Mouse (Mus musculus): ENCODE measurements around the gene Slamf1.

The Slamf1 gene

DNA sequence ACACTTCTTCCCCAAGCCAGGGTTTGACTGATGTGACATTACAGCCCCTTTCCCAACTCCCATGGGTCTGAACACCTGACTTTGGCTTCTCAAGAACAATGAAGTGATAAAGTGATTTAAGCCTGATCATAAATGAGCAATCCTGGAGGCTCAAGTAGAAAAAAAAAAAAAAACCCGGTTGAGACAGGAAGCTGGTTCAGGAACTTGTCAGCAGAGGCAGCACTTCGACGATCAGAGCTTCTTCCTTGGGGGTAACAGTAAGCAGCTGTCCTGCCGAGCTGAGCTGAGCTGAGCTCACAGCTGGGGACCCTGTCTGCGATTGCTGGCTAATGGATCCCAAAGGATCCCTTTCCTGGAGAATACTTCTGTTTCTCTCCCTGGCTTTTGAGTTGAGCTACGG, at the start of gene Slamf1:
Gene Slamf1, plus strand, starts transcription at position 230 of the 400 bp plus-strand sequence.
- in situ Hi-C loops (cut with MseI, MboI) = no loop called here

DNA sequence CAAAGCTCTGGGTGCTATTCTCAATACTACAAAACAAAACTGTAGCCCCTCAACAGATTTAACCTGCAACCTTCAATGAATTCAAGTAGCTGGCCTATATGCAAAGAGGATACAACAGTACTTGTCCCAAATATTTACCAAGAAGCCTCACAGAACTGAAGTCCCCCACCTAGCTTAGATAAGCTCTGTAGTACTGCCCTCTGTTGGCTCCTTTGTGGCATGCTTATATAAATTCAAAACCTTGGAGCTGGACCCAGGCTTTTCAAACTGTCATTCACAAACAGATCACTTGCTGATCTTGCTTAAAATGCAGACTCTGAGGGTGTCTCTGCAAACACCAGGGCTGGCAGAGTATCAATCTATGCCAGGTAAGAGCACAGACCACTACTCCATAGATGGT, 35.7 kb upstream of the Slamf1 start:
- in situ Hi-C loops (cut with MseI, MboI) = no loop called here

DNA sequence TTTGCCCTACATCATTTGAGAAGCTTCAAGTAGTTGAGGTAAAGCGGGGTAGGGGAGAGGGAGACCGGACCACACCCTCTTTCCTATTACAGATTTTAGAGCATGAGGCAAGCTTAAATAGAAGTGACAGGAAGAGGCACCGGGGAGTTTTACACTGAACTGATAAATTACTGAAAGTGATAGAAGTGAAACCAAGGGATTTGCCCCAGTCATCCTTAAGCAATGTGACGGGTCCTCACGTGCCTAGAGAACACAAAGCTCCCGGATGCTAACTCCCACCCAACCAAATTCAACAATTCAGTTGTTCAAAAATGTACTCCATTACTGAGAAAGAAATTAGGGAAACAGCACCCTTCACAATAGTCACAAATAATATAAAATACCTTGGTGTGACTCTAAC, 32.0 kb upstream of the Slamf1 start:
- in situ Hi-C loops (cut with MseI, MboI) = no loop called here

DNA sequence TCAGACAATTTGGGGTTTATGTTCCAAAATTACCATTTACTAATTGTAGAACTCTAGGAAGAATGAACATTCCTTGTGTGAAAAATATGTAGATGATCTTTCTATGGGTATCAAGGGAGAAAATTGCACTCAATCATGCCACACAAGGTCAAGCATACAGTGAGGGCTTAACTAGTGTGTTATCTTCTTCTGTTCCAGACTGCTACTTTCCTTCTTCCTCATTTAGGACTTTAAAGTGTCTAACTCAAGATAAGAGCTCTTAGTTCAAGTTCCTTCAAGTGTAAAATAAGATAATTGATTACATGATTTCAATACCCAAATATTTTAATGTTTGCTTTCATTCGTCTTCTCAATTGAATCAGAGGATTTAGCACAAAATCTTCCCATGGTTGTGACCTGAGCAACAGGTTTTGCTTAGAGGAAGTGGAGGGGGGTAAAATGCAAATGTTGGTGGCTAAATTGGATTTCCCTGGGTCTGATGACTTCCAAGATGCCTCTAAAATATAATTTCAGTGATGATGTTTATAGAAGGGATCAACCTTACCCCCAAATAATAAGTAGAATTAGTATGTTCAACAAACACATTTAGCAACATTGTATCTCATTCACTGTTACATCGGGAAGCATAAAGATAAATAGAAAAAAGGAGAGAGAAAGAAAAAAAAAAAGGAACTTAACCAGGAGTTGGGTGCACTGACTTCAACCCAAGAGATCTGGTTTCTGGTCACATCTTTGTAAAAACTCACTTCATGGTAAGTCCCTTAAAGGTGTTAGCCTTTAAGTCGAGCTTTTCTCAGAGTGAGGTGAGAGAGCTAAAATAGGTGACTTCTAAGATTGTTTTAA, 18.6 kb upstream of the Slamf1 start:
- in situ Hi-C loops (cut with MseI, MboI) = no loop called here

GRCm38 (mm10) chr1:171761853-171762448, 5.0 kb upstream of the Slamf1 start:
- in situ Hi-C loops (cut with MseI, MboI) = no loop called here

DNA sequence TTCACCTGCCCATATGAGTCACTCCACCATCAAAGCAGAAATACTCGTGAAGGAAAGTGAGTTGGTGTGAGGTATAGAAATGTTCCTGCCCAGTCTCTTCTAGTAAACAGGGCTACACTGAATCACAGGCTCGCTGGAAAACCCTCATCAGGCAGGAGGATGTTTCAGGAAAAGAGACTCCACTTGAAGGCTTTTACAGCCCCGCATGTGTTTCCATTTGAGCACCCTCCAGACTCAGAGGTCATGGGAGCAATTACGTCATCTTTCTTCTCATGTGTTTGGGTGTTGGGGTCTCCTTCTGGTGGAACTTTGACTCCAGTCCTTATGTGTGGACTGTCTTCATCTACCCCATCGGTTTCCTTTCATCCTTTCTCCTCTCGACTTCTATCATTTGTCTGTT, 4.1 kb downstream of the Slamf1 start:
- in situ Hi-C loops (cut with MseI, MboI) = no loop called here

DNA sequence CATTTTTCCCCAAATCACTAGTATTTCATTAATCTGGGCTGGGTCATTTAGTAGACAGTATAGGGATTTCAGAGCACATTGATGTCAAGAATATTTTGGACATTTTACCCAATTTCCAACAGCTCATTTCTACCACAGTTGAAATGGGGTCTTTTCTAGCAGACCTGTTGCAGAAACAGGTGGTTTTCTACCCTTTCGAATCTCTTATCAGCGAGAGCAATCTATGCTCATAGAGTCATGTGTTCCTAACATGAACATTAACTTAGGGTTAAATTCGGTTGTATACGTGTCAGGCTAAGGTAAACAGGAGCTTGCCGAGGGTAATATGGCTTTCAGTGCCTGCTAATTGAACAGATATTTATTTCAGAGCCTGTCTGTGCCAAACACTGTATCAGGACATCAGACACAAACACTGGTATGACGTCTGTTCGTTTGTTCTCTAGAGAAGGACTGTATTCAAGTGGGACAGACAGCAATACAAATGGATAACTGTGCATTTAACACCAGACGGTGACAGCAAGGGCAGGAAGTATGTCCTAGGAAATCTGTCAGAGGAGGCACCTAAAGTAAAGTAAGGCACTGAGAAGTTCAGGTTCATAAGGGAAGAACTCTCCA, 5.3 kb downstream of the Slamf1 start:
- in situ Hi-C loops (cut with MseI, MboI) = no loop called here

DNA sequence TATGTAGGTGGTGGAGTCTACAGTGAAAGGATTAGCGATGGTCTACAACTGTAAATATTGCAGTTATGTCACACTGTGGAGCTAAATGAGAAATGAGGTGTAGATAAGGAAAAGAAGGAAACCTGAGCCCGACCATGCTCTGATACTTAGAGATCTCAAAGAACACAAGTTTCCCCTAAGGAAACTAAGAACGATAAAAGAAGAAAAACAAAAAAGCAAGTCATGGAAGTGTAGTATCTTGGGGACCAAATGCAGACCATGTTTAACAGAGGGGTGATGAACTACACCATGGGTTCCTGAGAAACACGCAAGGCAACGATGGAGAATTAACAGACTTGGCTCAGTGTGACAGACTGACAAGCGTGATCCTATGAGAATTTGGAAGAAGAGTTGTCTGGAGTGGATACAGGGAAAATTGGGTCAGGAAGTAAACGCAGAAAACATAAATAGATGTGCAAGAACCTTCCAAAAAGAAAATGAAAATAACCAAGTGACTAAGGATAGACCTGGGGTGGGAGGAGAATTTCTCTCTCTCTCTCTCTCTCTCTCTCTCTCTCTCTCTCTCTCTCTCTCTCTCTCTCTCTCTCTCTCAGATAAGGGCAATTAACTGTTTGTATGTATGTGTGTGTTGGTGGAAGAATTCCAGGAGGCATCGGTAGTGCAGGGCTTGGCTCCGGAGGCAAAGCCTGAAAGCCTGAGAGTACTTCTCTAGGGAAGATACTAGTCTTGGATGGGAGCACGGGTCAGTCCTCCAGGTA, 6.5 kb downstream of the Slamf1 start:
- in situ Hi-C loops (cut with MseI, MboI) = no loop called here

GRCm38 (mm10) chr1:171774266-171774665, 7.3 kb downstream of the Slamf1 start:
- in situ Hi-C loops (cut with MseI, MboI) = no loop called here

- in situ Hi-C loops (cut with MseI, MboI) = no loop called here
Measured at GRCm38 (mm10) chr1:171774678-171775077, 7.8 kb downstream of the Slamf1 start.

DNA sequence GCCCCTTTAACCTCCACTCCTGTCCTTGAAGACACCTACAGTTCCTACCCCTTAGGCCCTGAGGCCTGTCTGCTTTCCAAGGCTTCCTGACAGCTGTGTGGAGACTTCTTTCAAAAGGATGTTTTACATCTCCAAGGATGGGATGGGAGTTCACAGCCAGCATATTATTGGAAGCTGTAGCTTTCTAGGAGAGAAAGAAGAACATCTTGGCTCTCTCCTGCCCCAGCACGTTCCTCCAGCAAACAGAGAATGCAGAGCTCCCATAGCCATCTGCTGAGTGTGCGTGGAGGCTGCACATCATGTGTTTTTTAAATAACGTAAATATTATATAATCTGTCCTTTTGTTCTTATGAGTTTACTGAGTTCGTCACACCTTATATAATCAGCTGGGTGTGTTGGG, 8.9 kb downstream of the Slamf1 start:
- in situ Hi-C loops (cut with MseI, MboI) = no loop called here

DNA sequence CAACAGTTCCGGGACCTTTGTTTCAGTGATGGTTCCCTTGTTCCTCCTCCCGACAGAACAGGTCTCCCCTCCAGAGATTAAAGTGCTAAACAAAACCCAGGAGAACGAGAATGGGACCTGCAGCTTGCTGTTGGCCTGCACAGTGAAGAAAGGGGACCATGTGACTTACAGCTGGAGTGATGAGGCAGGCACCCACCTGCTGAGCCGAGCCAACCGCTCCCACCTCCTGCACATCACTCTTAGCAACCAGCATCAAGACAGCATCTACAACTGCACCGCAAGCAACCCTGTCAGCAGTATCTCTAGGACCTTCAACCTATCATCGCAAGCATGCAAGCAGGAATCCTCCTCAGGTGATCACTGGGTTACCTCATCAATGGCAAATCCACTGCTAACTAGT, 10.1 kb downstream of the Slamf1 start:
- in situ Hi-C loops (cut with MseI, MboI) = no loop called here

DNA sequence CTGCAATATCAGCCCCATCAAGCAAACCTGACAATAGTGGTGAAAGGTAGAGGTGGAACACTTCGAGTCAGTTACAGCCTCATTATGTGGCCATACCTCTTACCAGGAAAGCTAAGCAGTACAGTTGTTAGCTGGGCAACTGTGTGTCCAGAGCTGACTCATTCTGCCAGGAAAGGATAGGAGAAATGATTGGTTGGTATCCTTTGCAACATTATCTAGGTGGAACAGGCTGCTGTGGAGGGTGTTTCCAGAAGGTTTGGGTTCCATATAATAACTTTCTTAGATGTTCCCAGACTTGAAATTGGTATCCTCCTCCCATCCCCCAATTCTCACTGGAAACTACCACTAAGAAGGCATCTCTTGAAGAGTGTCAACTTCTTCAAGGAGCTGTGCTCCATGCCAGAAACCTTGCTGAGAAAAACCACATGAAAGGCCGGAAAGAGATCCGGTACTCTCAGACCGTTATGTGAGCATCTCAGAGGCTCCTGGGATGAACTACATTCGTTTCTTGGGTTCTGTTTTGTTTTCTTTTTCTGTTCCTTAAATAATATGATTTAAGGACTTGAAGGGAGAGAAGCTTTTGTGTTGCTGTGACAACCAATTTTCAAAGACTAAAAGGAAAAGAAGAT, 15.5 kb downstream of the Slamf1 start:
- in situ Hi-C loops (cut with MseI, MboI) = no loop called here

DNA sequence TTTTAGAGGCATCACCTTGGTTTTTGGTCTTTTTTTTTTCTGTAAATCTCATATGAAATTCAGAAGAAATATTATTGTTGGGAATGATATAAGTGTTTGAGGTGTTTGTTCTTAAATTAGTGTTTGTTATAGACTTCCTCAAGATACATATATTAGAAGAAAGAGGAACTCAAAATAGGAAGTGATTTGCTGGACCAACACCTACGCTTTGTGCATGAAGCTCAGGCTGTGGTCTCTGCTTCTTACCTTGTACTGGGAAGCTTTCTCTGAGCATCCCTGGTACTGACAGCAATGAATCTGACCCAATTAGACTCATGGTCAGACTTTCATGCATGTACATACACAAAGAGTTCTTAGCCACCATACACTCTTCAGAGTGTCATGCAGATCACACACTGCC, 18.9 kb downstream of the Slamf1 start:
- in situ Hi-C loops (cut with MseI, MboI) = no loop called here

- in situ Hi-C loops (cut with MseI, MboI) = no loop called here
Measured at GRCm38 (mm10) chr1:171787281-171788015, 20.5 kb downstream of the Slamf1 start.

GRCm38 (mm10) chr1:171788461-171789283, 21.7 kb downstream of the Slamf1 start:
- in situ Hi-C loops (cut with MseI, MboI) = no loop called here

DNA sequence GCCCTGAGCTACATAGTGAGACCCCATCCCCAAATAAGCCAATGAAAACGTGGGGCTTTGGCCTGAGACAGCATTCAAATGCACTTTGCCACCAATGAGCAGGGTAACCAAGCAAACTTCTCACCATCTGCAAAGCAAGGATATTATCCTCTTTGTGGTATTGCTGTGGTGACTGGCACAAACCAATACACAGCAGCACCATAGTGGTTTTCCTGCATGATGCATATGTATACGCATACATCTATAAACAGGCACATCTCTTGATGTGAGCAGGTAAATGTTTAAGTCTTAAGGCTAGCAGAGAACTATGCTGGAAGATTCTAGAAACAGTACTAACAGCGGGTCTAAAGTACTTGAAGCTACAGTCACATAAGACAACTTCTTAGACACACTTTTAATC, 22.5 kb downstream of the Slamf1 start:
- in situ Hi-C loops (cut with MseI, MboI) = no loop called here

GRCm38 (mm10) chr1:171791491-171791890, 24.6 kb downstream of the Slamf1 start:
- in situ Hi-C loops (cut with MseI, MboI) = no loop called here

DNA sequence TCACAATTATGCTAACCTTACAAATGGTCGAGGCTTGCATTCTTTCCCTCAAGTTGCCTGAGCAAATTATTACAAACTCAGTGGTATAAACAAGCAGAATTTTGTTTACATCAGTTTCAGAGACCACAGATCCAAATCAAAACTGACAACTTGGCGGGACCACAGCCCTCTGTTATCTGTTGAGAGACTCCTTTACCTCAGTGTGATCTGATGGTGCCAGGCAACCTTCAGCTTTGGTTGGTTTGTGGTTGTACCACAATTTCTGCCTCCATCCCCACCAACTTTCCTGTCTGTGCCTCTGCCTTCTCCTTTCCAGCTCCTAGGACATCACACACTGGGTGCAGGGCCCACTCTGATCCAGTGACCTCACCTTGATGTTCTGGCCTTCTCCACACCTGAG, 29.3 kb downstream of the Slamf1 start:
- in situ Hi-C loops (cut with MseI, MboI) = no loop called here

- in situ Hi-C loops (cut with MseI, MboI) = no loop called here
Measured at GRCm38 (mm10) chr1:171797840-171798239, 30.9 kb downstream of the Slamf1 start.

All from mouse trophoblast stem cell (cell line).